Mouse (Mus musculus) intestine, embryonic 15.5 days (tissue): ENCODE measurements around the gene Atp6v1a. TPM values are rescaled to one million over a fixed set of nuclear protein-coding genes. Genes with fewer than 3 reads are reported as not detected.

Experiments
- ATAC-seq: fragments of 200-750 bp; cut with Nextera tagmentation; 2 replicates; pipeline ENCODE4 v1.8.0; 2017; ENCODE audit warnings: moderate TSS enrichment, moderate library complexity
- H3K27ac ChIP-seq: fragments of 300-500 bp; sonication (generic); 2 replicates; pipeline ENCODE4 v1.5.1; 2015; ENCODE audit warnings: mild to moderate bottlenecking, inconsistent platforms
- H3K27me3 ChIP-seq: fragments of 300-500 bp; sonication (generic); replicated peaks from 2 replicates; pipeline ENCODE4 v1.6.1; 2015; ENCODE audit warnings: inconsistent platforms
- H3K36me3 ChIP-seq: fragments of 300-500 bp; sonication (generic); 2 replicates; pipeline ENCODE4 v1.6.1; 2015; ENCODE audit warnings: inconsistent platforms
- H3K4me1 ChIP-seq: fragments of 300-500 bp; sonication (generic); replicated peaks from 2 replicates; pipeline ENCODE4 v1.6.1; 2015; ENCODE audit warnings: inconsistent platforms
- H3K4me2 ChIP-seq: fragments of 300-500 bp; sonication (generic); replicated peaks from 2 replicates; pipeline ENCODE4 v1.6.1; 2015; ENCODE audit warnings: mild to moderate bottlenecking, inconsistent platforms
- H3K4me3 ChIP-seq: fragments of 300-500 bp; sonication (generic); replicated peaks from 2 replicates; pipeline ENCODE4 v1.5.1; 2015; ENCODE audit warnings: inconsistent platforms
- H3K9ac ChIP-seq: fragments of 300-500 bp; sonication (generic); 2 replicates; pipeline ENCODE4 v1.6.1; 2015; ENCODE audit warnings: inconsistent platforms
- H3K9me3 ChIP-seq: fragments of 300-500 bp; sonication (generic); 2 replicates; pipeline ENCODE4 v1.6.1; 2016; ENCODE audit warnings: inconsistent platforms
- WGBS: fragments of 180-500 bp; shearing (Covaris S2); methylation state at CpG from one replicate; pipeline ENCODE4 v1.1.7; 2015; 5-methylcytosine and 5-hydroxymethylcytosine counted together
- polyA plus RNA-seq: library from polyadenylated mRNA; unstranded; fragments of >200 nt; fragmentation: Nextera tagmentation; extraction: Ambion mirVana; gene quantifications from 2 replicates; pipeline ENCODE4 v1.2.1, GENCODE M21; 2015

The Atp6v1a gene
- polyA plus RNA-seq, 1 experiment from 2014 or later = 64.0 TPM

DNA sequence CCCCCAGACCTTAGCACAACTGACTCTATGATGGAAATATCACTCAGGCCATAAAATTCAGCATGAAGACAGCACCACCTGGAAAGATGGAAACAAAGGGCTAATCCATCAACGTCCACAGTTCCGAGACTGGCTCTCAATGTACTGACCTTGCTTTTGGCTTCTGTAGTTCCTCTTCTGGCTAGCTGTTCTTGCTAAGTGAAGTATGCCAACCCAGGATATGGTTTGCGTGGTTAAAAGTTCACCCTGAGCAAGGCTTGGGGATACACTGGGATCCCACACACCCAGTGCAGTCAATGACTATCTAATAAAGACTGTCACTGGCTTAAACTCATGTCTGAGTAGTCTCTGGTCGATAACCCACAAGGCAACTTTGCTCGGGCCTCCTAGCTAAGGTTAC, 89.4 kb downstream of the Atp6v1a start:
- H3K27ac ChIP-seq = no peak overlapping the region
- H3K4me3 ChIP-seq = no peak overlapping the region
- H3K4me1 ChIP-seq = no peaks in the 10 kb centered on the region
- H3K27me3 ChIP-seq = no peaks in the 10 kb centered on the region
- WGBS = 82% methylated on average over 5 of the region's 5 CpGs
- H3K4me2 ChIP-seq = no peak overlapping the region
- no peak overlapping the region for H3K9ac ChIP-seq
- ATAC-seq = no peak
- no peaks in the 10 kb centered on the region for H3K9me3 ChIP-seq
- no peaks in the 10 kb centered on the region for H3K36me3 ChIP-seq

DNA sequence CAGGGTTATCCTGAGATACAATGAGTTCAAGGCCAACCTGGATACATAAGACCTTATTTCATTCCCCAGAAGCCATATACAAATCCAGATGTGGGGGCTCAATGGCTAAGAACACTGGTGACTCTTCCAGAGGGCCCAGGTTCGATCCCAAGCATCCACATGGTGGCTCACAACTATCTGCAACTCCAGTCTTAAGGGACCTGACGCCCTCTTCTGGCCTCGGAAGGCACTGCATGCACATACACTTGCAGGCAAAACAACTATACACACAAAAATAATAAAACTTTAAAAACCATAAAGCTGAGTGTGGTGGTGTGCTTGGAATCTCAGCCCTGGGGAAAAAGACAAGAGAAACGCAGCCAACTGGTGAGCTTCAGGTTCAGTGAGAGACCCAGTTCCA, 100.4 kb downstream of the Atp6v1a start:
- no peak overlapping the region for H3K4me2 ChIP-seq
- H3K36me3 ChIP-seq = no peaks in the 10 kb centered on the region
- no peak overlapping the region for H3K4me3 ChIP-seq
- ATAC-seq = no peak
- no peaks in the 10 kb centered on the region for H3K9me3 ChIP-seq
- WGBS = 84% methylated on average over 4 of the region's 4 CpGs
- H3K27me3 ChIP-seq = no peaks in the 10 kb centered on the region
- no peak overlapping the region for H3K9ac ChIP-seq
- no peak overlapping the region for H3K27ac ChIP-seq
- no peaks in the 10 kb centered on the region for H3K4me1 ChIP-seq

Other genes starting within 250 kb of the Atp6v1a start
- gene Ccdc191, start 249.9 kb downstream of the Atp6v1a start, polyA plus RNA-seq = 11.1 and 11.5 TPM in 2 replicates
- 22.0 and 25.0 TPM in 2 replicates for gene Qtrt2, start 212.9 kb downstream of the Atp6v1a start, polyA plus RNA-seq
- 2.1 and 2.7 TPM in 2 replicates for gene Zdhhc23, start 159.9 kb downstream of the Atp6v1a start, polyA plus RNA-seq
- gene Gramd1c, start 76.4 kb downstream of the Atp6v1a start, polyA plus RNA-seq = 6.8 and 8.4 TPM in 2 replicates
- 94.2 and 109 TPM in 2 replicates for gene Naa50, start 125 bp upstream of the Atp6v1a start, polyA plus RNA-seq
- 2.6 and 3.0 TPM in 2 replicates for gene Usf3, start 33.5 kb upstream of the Atp6v1a start, polyA plus RNA-seq
- gene Sidt1, start 193.5 kb upstream of the Atp6v1a start, polyA plus RNA-seq = 1.1 and 1.5 TPM in 2 replicates
- gene Spice1, start 207.4 kb upstream of the Atp6v1a start, polyA plus RNA-seq = 19.5 and 22.2 TPM in 2 replicates